Mouse (Mus musculus): ENCODE measurements around the gene Fam71d. TPM values are rescaled to one million over a fixed set of nuclear protein-coding genes. Genes with fewer than 3 reads are reported as not detected.

Gene Fam71d
- total RNA-seq, 1 experiment from 2014 or later = 0.39 TPM

- DNase-seq = no peak
Measured at GRCm38 (mm10) chr12:78773211-78773610, 81.9 kb downstream of the Fam71d start.

GRCm38 (mm10) chr12:78777916-78778315 is 86.6 kb downstream of the Fam71d start:
- no peak for DNase-seq

- DNase-seq = no peak
Measured at GRCm38 (mm10) chr12:78778423-78779067, 87.2 kb downstream of the Fam71d start.

Other genes starting within 250 kb of the Fam71d start
- gene Mpp5, start 57.4 kb downstream of the Fam71d start, total RNA-seq (2021) = 32.3 and 36.1 TPM in 2 replicates
- gene Atp6v1d, start 170.1 kb downstream of the Fam71d start, total RNA-seq (2021) = 71.8 and 76.4 TPM in 2 replicates
- 88.3 and 95.0 TPM in 2 replicates for gene Eif2s1, start 170.3 kb downstream of the Fam71d start, total RNA-seq (2021)
- gene Plek2, start 215.4 kb downstream of the Fam71d start, total RNA-seq (2021) = not detected in 2 replicates